Mouse (Mus musculus) left cerebral cortex, postnatal 25 days (tissue): ENCODE results near the gene Dpagt1. TPM values are rescaled to one million over a fixed set of nuclear protein-coding genes. Genes with fewer than 3 reads are reported as not detected.
"Not testable (repeated sequence)": the region's sequence is repeated elsewhere in the genome, so short reads cannot be mapped to it uniquely, and the experiment has no call there.

ENCODE experiments used
- DNase-seq, 2 experiments: peaks; one replicate each; pipeline ENCODE4 v3.0.0; 2022; ENCODE audit warnings: low spot score in 2 of 2, mixed read lengths in 1 of 2
- intact Hi-C: fragments of 180-260 bp; cut with DNase I; formaldehyde crosslinking; loops from one replicate; pipeline ENCODE4 v1.15.1; 2025
- total RNA-seq, 2 experiments: library from RNA; stranded (reverse); gene quantifications; 2 replicates each; pipeline ENCODE4 v1.2.3; 2021

Gene Dpagt1
- total RNA-seq, 2 experiments from 2014 or later = 12.5 to 13.8 TPM

GRCm38 (mm10) chr9:44317452-44317851, 8.4 kb upstream of the Dpagt1 start:
- intact Hi-C loops = no loop called here
- no peak for DNase-seq

- DNase-seq = no peak
- intact Hi-C loops = no loop called here
Observed at GRCm38 (mm10) chr9:44318076-44318825, 7.6 kb upstream of the Dpagt1 start.

GRCm38 (mm10) chr9:44318826-44319095, 7.1 kb upstream of the Dpagt1 start:
- DNase-seq = no peak
- intact Hi-C loops = no loop called here

GRCm38 (mm10) chr9:44319105-44319886, 6.5 kb upstream of the Dpagt1 start:
- peak in 1 of 2 experiments; percentile 28 for DNase-seq
- intact Hi-C loops = no loop called here

GRCm38 (mm10) chr9:44319887-44320798, 5.7 kb upstream of the Dpagt1 start, which contains the start of gene C2cd2l:
Gene C2cd2l (minus strand): TSS chr9:44320285.
- peak; percentile 90 to 98 for DNase-seq
- intact Hi-C loops = no loop called here

- intact Hi-C loops = no loop called here
Observed at GRCm38 (mm10) chr9:44320799-44321133, 5.1 kb upstream of the Dpagt1 start.

GRCm38 (mm10) chr9:44323656-44324055, 2.2 kb upstream of the Dpagt1 start:
- DNase-seq, intact Hi-C loops: not testable (repeated sequence)

More at GRCm38 (mm10) chr9:44320799-44321133, 5.1 kb upstream of the Dpagt1 start:
- DNase-seq = peak; percentile 55 to 68

- intact Hi-C loops = no loop called here
- no peak for DNase-seq
Observed at GRCm38 (mm10) chr9:44324147-44324546, 1.7 kb upstream of the Dpagt1 start.

- DNase-seq, intact Hi-C loops: not testable (repeated sequence)
Observed at GRCm38 (mm10) chr9:44325032-44325767, 619 bp upstream of the Dpagt1 start.

- peak; percentile 86 to 94 for DNase-seq
- intact Hi-C loops = no loop called here
Observed at GRCm38 (mm10) chr9:44326371-44327063, 698 bp downstream of the Dpagt1 start.

GRCm38 (mm10) chr9:44327064-44327711, 1.4 kb downstream of the Dpagt1 start:
- intact Hi-C loops = no loop called here
- no peak for DNase-seq

GRCm38 (mm10) chr9:44327926-44328325, 2.1 kb downstream of the Dpagt1 start:
- intact Hi-C loops = no loop called here
- DNase-seq = no peak

GRCm38 (mm10) chr9:44330736-44331135, 4.9 kb downstream of the Dpagt1 start:
- intact Hi-C loops = loop anchor here (5.0 kb wide), 1 partner anchor 38 kb away; no protein-coding TSS in a partner anchor
- DNase-seq = no peak

- DNase-seq = no peak
- intact Hi-C loops = loop anchor here (5.0 kb wide), 1 partner anchor 41 kb away; no protein-coding TSS in a partner anchor
Observed at GRCm38 (mm10) chr9:44332918-44333638, 7.3 kb downstream of the Dpagt1 start.

- intact Hi-C loops = loop anchor here (5.0 kb wide), 1 partner anchor 42 kb away; no protein-coding TSS in a partner anchor
- peak; percentile 97 to 100 for DNase-seq
Observed at GRCm38 (mm10) chr9:44334396-44335330, 8.8 kb downstream of the Dpagt1 start, which contains the start of gene H2afx. Gene H2afx (plus strand): TSS chr9:44334694.

GRCm38 (mm10) chr9:44335331-44336092, 9.7 kb downstream of the Dpagt1 start:
- intact Hi-C loops = no loop called here
- peak in 1 of 2 experiments; percentile 24 for DNase-seq
